Mouse (Mus musculus): Measurements from ENCODE around the gene Ints3. TPM values are rescaled to one million over a fixed set of nuclear protein-coding genes. Genes with fewer than 3 reads are reported as not detected.

Ints3 gene
- polyA plus RNA-seq, 1 experiment, result 39.3 TPM

- no peaks in the 10 kb centered on the region for H3K79me2 ChIP-seq (ENCODE audit: control insufficient read depth, insufficient read depth)
- no peak overlapping the region for H3K4me3 ChIP-seq (ENCODE audit: insufficient read depth, poor library complexity, severe bottlenecking)
- no peak overlapping the region for H3ac ChIP-seq (ENCODE audit: control insufficient read depth, insufficient read length, low read depth)
- no peaks in the 10 kb centered on the region for H3K79me3 ChIP-seq (ENCODE audit: low read depth)
- peaks cover 84% of the 10 kb centered on the region for H3K36me3 ChIP-seq (ENCODE audit: control insufficient read depth, insufficient read depth)
- TF ChIP-seq MYOG (IDR thresholded peaks at IDR 0.05; ENCODE audit: control insufficient read depth, extremely low read depth, insufficient read length), result no peak
- no peak for TF ChIP-seq CTCF (IDR thresholded peaks at IDR 0.05; ENCODE audit: control insufficient read depth, insufficient read depth, insufficient read length)
- TF ChIP-seq MAX (IDR thresholded peaks at IDR 0.05), result no peak
- no peak for TF ChIP-seq MYOD1 (IDR thresholded peaks at IDR 0.05; ENCODE audit: control insufficient read depth, insufficient read length, low read depth)
- no peak for TF ChIP-seq USF1 (IDR thresholded peaks at IDR 0.05; ENCODE audit: low read depth)
- no peak for TF ChIP-seq FOSL1 (IDR thresholded peaks at IDR 0.05; ENCODE audit: insufficient read depth, low read length, poor library complexity, severe bottlenecking)
- no peak for TF ChIP-seq CEBPB (IDR thresholded peaks at IDR 0.05; ENCODE audit: low read depth)
- no peaks in the 10 kb centered on the region for H3K27me3 ChIP-seq (ENCODE audit: control insufficient read depth, insufficient read depth, insufficient read length)
Measured at GRCm38 (mm10) chr3:90413011-90413396, 20.4 kb downstream of the Ints3 start.

- TF ChIP-seq FOSL1 (IDR thresholded peaks at IDR 0.05; ENCODE audit: insufficient read depth, low read length, poor library complexity, severe bottlenecking) (no peak), CTCF (IDR thresholded peaks at IDR 0.05; ENCODE audit: control insufficient read depth, insufficient read depth, insufficient read length) (peak; percentile 79), MYOG (IDR thresholded peaks at IDR 0.05; ENCODE audit: control insufficient read depth, extremely low read depth, insufficient read length) (no peak)
- no peaks in the 10 kb centered on the region for H3K79me3 ChIP-seq (ENCODE audit: low read depth)
- no peak overlapping the region for H3K4me3 ChIP-seq (ENCODE audit: insufficient read depth, poor library complexity, severe bottlenecking)
- H3K27me3 ChIP-seq (ENCODE audit: control insufficient read depth, insufficient read depth, insufficient read length), result no peaks in the 10 kb centered on the region
- H3K36me3 ChIP-seq (ENCODE audit: control insufficient read depth, insufficient read depth), result peaks cover 88% of the 10 kb centered on the region
- no peak overlapping the region for H3ac ChIP-seq (ENCODE audit: control insufficient read depth, insufficient read length, low read depth)
- H3K79me2 ChIP-seq (ENCODE audit: control insufficient read depth, insufficient read depth), result no peaks in the 10 kb centered on the region
Measured at GRCm38 (mm10) chr3:90412312-90413010, 21.0 kb downstream of the Ints3 start.

- H3K36me3 ChIP-seq (ENCODE audit: control insufficient read depth, insufficient read depth), result peaks cover 92% of the 10 kb centered on the region
- H3K79me2 ChIP-seq (ENCODE audit: control insufficient read depth, insufficient read depth), result no peaks in the 10 kb centered on the region
- H3ac ChIP-seq (ENCODE audit: control insufficient read depth, insufficient read length, low read depth), result no peak overlapping the region
- H3K4me3 ChIP-seq (ENCODE audit: insufficient read depth, poor library complexity, severe bottlenecking), result no peak overlapping the region
- no peak for TF ChIP-seq MYOG (IDR thresholded peaks at IDR 0.05; ENCODE audit: control insufficient read depth, extremely low read depth, insufficient read length)
- TF ChIP-seq FOSL1 (IDR thresholded peaks at IDR 0.05; ENCODE audit: insufficient read depth, low read length, poor library complexity, severe bottlenecking), result no peak
- TF ChIP-seq USF1 (IDR thresholded peaks at IDR 0.05; ENCODE audit: low read depth), result no peak
- TF ChIP-seq MAX (IDR thresholded peaks at IDR 0.05), result no peak
- no peak for TF ChIP-seq CTCF (IDR thresholded peaks at IDR 0.05; ENCODE audit: control insufficient read depth, insufficient read depth, insufficient read length)
- TF ChIP-seq CEBPB (IDR thresholded peaks at IDR 0.05; ENCODE audit: low read depth), result no peak
- TF ChIP-seq MYOD1 (IDR thresholded peaks at IDR 0.05; ENCODE audit: control insufficient read depth, insufficient read length, low read depth), result no peak
- H3K27me3 ChIP-seq (ENCODE audit: control insufficient read depth, insufficient read depth, insufficient read length), result no peaks in the 10 kb centered on the region
- no peaks in the 10 kb centered on the region for H3K79me3 ChIP-seq (ENCODE audit: low read depth)
Measured at GRCm38 (mm10) chr3:90408721-90409120, 24.7 kb downstream of the Ints3 start.

- Histone ChIP-seq H3K27me3 (ENCODE audit: control insufficient read depth, insufficient read depth, insufficient read length) (no peaks in the 10 kb centered on the region), H3K36me3 (ENCODE audit: control insufficient read depth, insufficient read depth) (peaks cover 97% of the 10 kb centered on the region), H3K79me2 (ENCODE audit: control insufficient read depth, insufficient read depth) (no peaks in the 10 kb centered on the region), H3K4me3 (ENCODE audit: insufficient read depth, poor library complexity, severe bottlenecking) (no peak overlapping the region), H3K79me3 (ENCODE audit: low read depth) (no peaks in the 10 kb centered on the region), H3ac (ENCODE audit: control insufficient read depth, insufficient read length, low read depth) (no peak overlapping the region)
- TF ChIP-seq MYOG (IDR thresholded peaks at IDR 0.05; ENCODE audit: control insufficient read depth, extremely low read depth, insufficient read length) (no peak), CTCF (IDR thresholded peaks at IDR 0.05; ENCODE audit: control insufficient read depth, insufficient read depth, insufficient read length) (no peak), USF1 (IDR thresholded peaks at IDR 0.05; ENCODE audit: low read depth) (no peak), CEBPB (IDR thresholded peaks at IDR 0.05; ENCODE audit: low read depth) (no peak), MYOD1 (IDR thresholded peaks at IDR 0.05; ENCODE audit: control insufficient read depth, insufficient read length, low read depth) (no peak), FOSL1 (IDR thresholded peaks at IDR 0.05; ENCODE audit: insufficient read depth, low read length, poor library complexity, severe bottlenecking) (no peak), MAX (IDR thresholded peaks at IDR 0.05) (no peak)
Measured at GRCm38 (mm10) chr3:90406414-90406813, 27.0 kb downstream of the Ints3 start.

DNA sequence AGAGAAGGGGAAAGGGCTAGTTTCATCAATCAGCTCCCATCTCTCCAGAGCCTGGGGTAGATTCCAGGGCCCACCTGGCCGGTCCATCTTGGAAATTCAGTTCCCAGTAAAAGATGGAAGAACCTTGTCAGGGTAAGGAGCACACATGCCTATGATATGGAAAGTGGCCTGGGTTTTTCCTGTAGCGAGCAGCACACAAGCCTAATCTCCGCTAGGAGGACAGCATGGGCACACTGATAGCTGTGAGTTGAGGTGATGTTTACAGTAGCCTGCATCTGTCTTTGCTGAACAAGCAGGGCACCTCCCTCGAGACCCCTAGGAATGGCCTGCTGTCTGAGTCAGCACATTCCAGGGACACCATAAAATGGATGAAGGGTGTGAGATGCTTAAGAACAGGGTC, 28.8 kb downstream of the Ints3 start:
- Histone ChIP-seq H3K36me3 (ENCODE audit: control insufficient read depth, insufficient read depth) (peaks cover 98% of the 10 kb centered on the region), H3K79me2 (ENCODE audit: control insufficient read depth, insufficient read depth) (no peaks in the 10 kb centered on the region), H3K79me3 (ENCODE audit: low read depth) (no peaks in the 10 kb centered on the region), H3K4me3 (ENCODE audit: insufficient read depth, poor library complexity, severe bottlenecking) (no peak overlapping the region), H3K27me3 (ENCODE audit: control insufficient read depth, insufficient read depth, insufficient read length) (no peaks in the 10 kb centered on the region), H3ac (ENCODE audit: control insufficient read depth, insufficient read length, low read depth) (no peak overlapping the region)
- TF ChIP-seq CTCF (IDR thresholded peaks at IDR 0.05; ENCODE audit: control insufficient read depth, insufficient read depth, insufficient read length), result no peak
- TF ChIP-seq MYOG (IDR thresholded peaks at IDR 0.05; ENCODE audit: control insufficient read depth, extremely low read depth, insufficient read length), result no peak
- TF ChIP-seq MYOD1 (IDR thresholded peaks at IDR 0.05; ENCODE audit: control insufficient read depth, insufficient read length, low read depth), result no peak
- TF ChIP-seq USF1 (IDR thresholded peaks at IDR 0.05; ENCODE audit: low read depth), result no peak
- TF ChIP-seq MAX (IDR thresholded peaks at IDR 0.05), result no peak
- no peak for TF ChIP-seq FOSL1 (IDR thresholded peaks at IDR 0.05; ENCODE audit: insufficient read depth, low read length, poor library complexity, severe bottlenecking)
- no peak for TF ChIP-seq CEBPB (IDR thresholded peaks at IDR 0.05; ENCODE audit: low read depth)

Data from C2C12 (cell line).